Mouse (Mus musculus): ENCODE results near the gene AI413582. TPM values are rescaled to one million over a fixed set of nuclear protein-coding genes. Genes with fewer than 3 reads are reported as not detected.

The AI413582 gene
- polyA plus RNA-seq, 1 experiment from 2014 or later, result 9.4 TPM

GRCm38 (mm10) chr17:27557181-27557926 lies 8.2 kb downstream of the AI413582 start:
- Histone ChIP-seq H3K4me1 (peaks cover 73% of the 10 kb centered on the region), H3K4me3 (peak overlapping the region; percentile 98), H3K27me3 (ENCODE audit: low read depth, poor library complexity, severe bottlenecking) (no peaks in the 10 kb centered on the region), H3K36me3 (peaks cover 35% of the 10 kb centered on the region), H3K27ac (peak overlapping the region; percentile 99), H3K9me3 (replicated peaks) (no peaks in the 10 kb centered on the region)
- under 1% methylated on average over 70 of the region's 75 CpGs for WGBS
- DNase-seq (ENCODE audit: low spot score), result peak; percentile 86

- H3K4me1 ChIP-seq, result peaks cover 75% of the 10 kb centered on the region
- no peaks in the 10 kb centered on the region for H3K27me3 ChIP-seq (ENCODE audit: low read depth, poor library complexity, severe bottlenecking)
- H3K4me3 ChIP-seq, result peak within 1 kb of the TSS; percentile 98
- peak within 1 kb of the TSS; percentile 99 for H3K27ac ChIP-seq
- peaks cover 26% of the 10 kb centered on the region for H3K36me3 ChIP-seq
- H3K9me3 ChIP-seq (replicated peaks), result no peaks in the 10 kb centered on the region
- WGBS, result under 1% methylated on average over 78 of the region's 79 CpGs
- DNase-seq (ENCODE audit: low spot score), result peak; percentile 97
Measured at GRCm38 (mm10) chr17:27556315-27557011, 9.1 kb downstream of the AI413582 start, which contains the start of gene Hmga1. TSS of gene Hmga1 (plus strand) at chr17:27556497.

- Histone ChIP-seq H3K4me3 (peak overlapping the region; percentile 98), H3K4me1 (peaks cover 74% of the 10 kb centered on the region), H3K9me3 (replicated peaks) (no peaks in the 10 kb centered on the region), H3K36me3 (peaks cover 18% of the 10 kb centered on the region), H3K27me3 (ENCODE audit: low read depth, poor library complexity, severe bottlenecking) (no peaks in the 10 kb centered on the region), H3K27ac (peak overlapping the region; percentile 99)
- WGBS, result under 1% methylated on average over 55 of the region's 55 CpGs
- peak; percentile 93 for DNase-seq (ENCODE audit: low spot score)
Measured at GRCm38 (mm10) chr17:27555512-27556172, 9.9 kb downstream of the AI413582 start.

DNA sequence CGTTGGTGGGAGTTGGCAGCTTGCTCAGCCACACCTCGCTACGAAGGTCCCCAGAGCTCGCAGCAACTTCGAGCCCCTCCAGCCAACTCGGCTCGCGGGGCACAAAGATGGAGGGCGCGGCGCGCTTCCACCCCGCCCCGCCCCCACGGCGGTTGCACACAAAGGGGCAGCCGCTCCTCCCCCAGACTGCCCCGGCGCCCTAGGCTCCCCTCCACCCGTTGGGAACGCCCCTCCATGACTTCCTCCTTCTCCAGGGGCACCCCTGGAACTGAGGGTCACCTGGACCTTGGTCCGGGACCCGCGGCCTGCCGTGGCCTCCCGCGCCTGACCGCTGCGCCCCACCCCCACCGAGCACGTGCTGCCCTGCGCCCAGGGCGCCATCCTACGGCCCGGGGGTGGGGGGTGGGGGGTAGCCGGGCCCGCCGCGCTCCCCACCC lies 10.5 kb downstream of the AI413582 start:
- H3K27ac ChIP-seq, result peak overlapping the region; percentile 99
- H3K4me1 ChIP-seq, result peaks cover 69% of the 10 kb centered on the region
- peak overlapping the region; percentile 98 for H3K4me3 ChIP-seq
- H3K36me3 ChIP-seq, result peaks cover 13% of the 10 kb centered on the region
- 1% methylated on average over 39 of the region's 39 CpGs for WGBS
- no peaks in the 10 kb centered on the region for H3K27me3 ChIP-seq (ENCODE audit: low read depth, poor library complexity, severe bottlenecking)
- no peaks in the 10 kb centered on the region for H3K9me3 ChIP-seq (replicated peaks)
- DNase-seq (ENCODE audit: low spot score), result no peak

DNA sequence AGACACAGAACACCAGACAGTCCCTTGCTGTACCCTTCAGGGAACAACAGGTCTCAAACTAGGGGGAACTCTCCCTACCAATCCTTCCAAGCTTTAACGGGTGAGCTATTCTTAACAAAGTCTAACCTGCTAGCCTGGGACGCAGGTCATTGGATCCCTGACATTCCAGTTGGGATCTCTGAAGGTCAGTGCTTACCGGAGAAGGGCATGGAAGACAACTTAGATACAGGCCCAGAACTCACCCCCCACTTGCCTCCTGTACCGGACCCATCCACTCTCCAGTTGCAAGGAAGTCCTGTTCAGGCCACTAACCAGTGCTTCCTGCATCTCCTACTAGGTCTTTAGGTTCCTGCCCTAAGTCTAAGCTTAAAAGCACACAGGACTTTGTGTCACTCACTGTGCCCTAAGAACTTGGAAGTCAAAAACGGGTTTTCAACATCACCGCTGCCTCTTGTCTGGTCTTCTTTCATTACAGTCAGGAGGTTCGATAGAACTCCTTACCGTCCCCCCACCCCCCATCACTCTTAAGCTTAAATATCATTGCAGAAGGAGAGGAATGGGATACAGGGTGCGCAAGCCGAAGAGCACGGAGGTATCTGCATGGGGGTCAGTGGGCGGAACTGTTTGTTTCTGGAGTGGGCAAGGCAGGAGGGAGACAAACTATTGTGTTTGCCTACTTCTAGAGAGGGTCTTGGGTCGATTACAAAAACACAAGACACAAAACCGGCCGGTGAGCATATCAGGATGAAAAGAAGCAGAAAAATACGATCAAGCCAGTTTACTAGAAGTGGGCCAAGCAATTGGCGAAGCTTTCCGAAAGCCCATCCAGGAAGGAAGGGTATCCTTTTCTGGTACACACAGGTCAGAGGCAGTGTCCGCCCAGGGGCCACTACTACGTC lies 11.2 kb downstream of the AI413582 start:
- Histone ChIP-seq H3K4me3 (peak overlapping the region; percentile 98), H3K27me3 (ENCODE audit: low read depth, poor library complexity, severe bottlenecking) (no peaks in the 10 kb centered on the region), H3K9me3 (replicated peaks) (no peaks in the 10 kb centered on the region), H3K4me1 (peaks cover 69% of the 10 kb centered on the region), H3K27ac (peak overlapping the region; percentile 99), H3K36me3 (peaks cover 5% of the 10 kb centered on the region)
- DNase-seq (ENCODE audit: low spot score), result no peak
- 41% methylated on average over 20 of the region's 20 CpGs for WGBS

GRCm38 (mm10) chr17:27552215-27553201 lies 13.0 kb downstream of the AI413582 start:
- Histone ChIP-seq H3K27ac (peak overlapping the region; percentile 65), H3K4me1 (peaks cover 63% of the 10 kb centered on the region)
- 85% methylated on average over 23 of the region's 23 CpGs for WGBS

GRCm38 (mm10) chr17:27551393-27551940 lies 14.1 kb downstream of the AI413582 start:
- 54% methylated on average over 10 of the region's 10 CpGs for WGBS
- Histone ChIP-seq H3K27me3 (ENCODE audit: low read depth, poor library complexity, severe bottlenecking) (peaks cover 3% of the 10 kb centered on the region; the same call in 1 of the 2 replicates), H3K36me3 (no peaks in the 10 kb centered on the region), H3K4me3 (no peak overlapping the region), H3K9me3 (replicated peaks) (no peaks in the 10 kb centered on the region), H3K27ac (peak overlapping the region; percentile 65), H3K4me1 (peaks cover 69% of the 10 kb centered on the region)
- DNase-seq (ENCODE audit: low spot score), result no peak

More at GRCm38 (mm10) chr17:27552215-27553201, 13.0 kb downstream of the AI413582 start:
- Histone ChIP-seq H3K36me3 (no peaks in the 10 kb centered on the region), H3K9me3 (replicated peaks) (no peaks in the 10 kb centered on the region), H3K27me3 (ENCODE audit: low read depth, poor library complexity, severe bottlenecking) (no peaks in the 10 kb centered on the region), H3K4me3 (no peak overlapping the region)
- DNase-seq (ENCODE audit: low spot score), result no peak

GRCm38 (mm10) chr17:27549234-27549633 lies 16.3 kb downstream of the AI413582 start:
- Histone ChIP-seq H3K9me3 (replicated peaks) (no peaks in the 10 kb centered on the region), H3K27me3 (ENCODE audit: low read depth, poor library complexity, severe bottlenecking) (peaks cover 9% of the 10 kb centered on the region; the same call in 1 of the 2 replicates), H3K27ac (peak overlapping the region; percentile 71), H3K4me3 (no peak overlapping the region), H3K36me3 (no peaks in the 10 kb centered on the region), H3K4me1 (peaks cover 64% of the 10 kb centered on the region)
- 56% methylated on average over 8 of the region's 8 CpGs for WGBS
- no peak for DNase-seq (ENCODE audit: low spot score)

- Histone ChIP-seq H3K4me3 (0 out of 2 replicates have a peak overlapping the region, but pooled peaks have one; percentile 8), H3K9me3 (replicated peaks) (no peaks in the 10 kb centered on the region), H3K36me3 (no peaks in the 10 kb centered on the region), H3K4me1 (peaks cover 59% of the 10 kb centered on the region), H3K27ac (peak overlapping the region; percentile 70), H3K27me3 (ENCODE audit: low read depth, poor library complexity, severe bottlenecking) (peaks cover 9% of the 10 kb centered on the region; the same call in 1 of the 2 replicates)
- DNase-seq (ENCODE audit: low spot score), result no peak
- 78% methylated on average over 9 of the region's 9 CpGs for WGBS
Measured at GRCm38 (mm10) chr17:27547253-27547868, 18.2 kb downstream of the AI413582 start.

- peak overlapping the region; percentile 53; the same call in 1 of the 2 replicates for H3K27ac ChIP-seq
- H3K4me1 ChIP-seq, result peaks cover 56% of the 10 kb centered on the region
- peaks cover 9% of the 10 kb centered on the region; the same call in 1 of the 2 replicates for H3K27me3 ChIP-seq (ENCODE audit: low read depth, poor library complexity, severe bottlenecking)
- H3K4me3 ChIP-seq, result no peak overlapping the region
- WGBS, result 67% methylated on average over 7 of the region's 7 CpGs
- H3K36me3 ChIP-seq, result no peaks in the 10 kb centered on the region
- DNase-seq (ENCODE audit: low spot score), result no peak
- no peaks in the 10 kb centered on the region for H3K9me3 ChIP-seq (replicated peaks)
Measured at GRCm38 (mm10) chr17:27546574-27547085, 18.9 kb downstream of the AI413582 start.

All from limb, embryonic 10.5 days (tissue).